Mouse (Mus musculus) liver, embryonic 13.5 days (tissue): Measurements from ENCODE around the gene Agap1. TPM values are rescaled to one million over a fixed set of nuclear protein-coding genes. Genes with fewer than 3 reads are reported as not detected.

Experiments used
- ATAC-seq: fragments of 200-750 bp; cut with Nextera tagmentation; 2 replicates; pipeline ENCODE4 v1.8.0; 2017; ENCODE audit warnings: low read depth, mild to moderate bottlenecking, moderate number of reproducible peaks, moderate library complexity
- DNase-seq: peaks from one replicate; pipeline ENCODE4 v3.0.0; 2022
- H3K27ac ChIP-seq: fragments of 300-500 bp; sonication (generic); 2 replicates; pipeline ENCODE4 v1.5.1; 2015; ENCODE audit warnings: moderate library complexity, mild to moderate bottlenecking, inconsistent platforms
- H3K27me3 ChIP-seq: fragments of 300-500 bp; sonication (generic); 2 replicates; pipeline ENCODE4 v1.6.1; 2015; ENCODE audit warnings: mild to moderate bottlenecking, inconsistent platforms
- H3K36me3 ChIP-seq: fragments of 300-500 bp; sonication (generic); 2 replicates; pipeline ENCODE4 v1.6.1; 2015; ENCODE audit warnings: mild to moderate bottlenecking, inconsistent platforms
- H3K4me1 ChIP-seq: fragments of 300-500 bp; sonication (generic); replicated peaks from 2 replicates; pipeline ENCODE4 v1.6.1; 2015; ENCODE audit warnings: inconsistent platforms
- H3K4me2 ChIP-seq: fragments of 300-500 bp; sonication (generic); 2 replicates; pipeline ENCODE4 v1.6.1; 2015; ENCODE audit warnings: inconsistent platforms, mild to moderate bottlenecking, moderate library complexity
- H3K4me3 ChIP-seq: fragments of 300-500 bp; sonication (generic); replicated peaks from 2 replicates; pipeline ENCODE4 v1.5.1; 2015; ENCODE audit warnings: mild to moderate bottlenecking, inconsistent platforms
- H3K9ac ChIP-seq: fragments of 300-500 bp; sonication (generic); 2 replicates; pipeline ENCODE4 v1.6.1; 2015; ENCODE audit warnings: mild to moderate bottlenecking, inconsistent platforms
- H3K9me3 ChIP-seq: fragments of 300-500 bp; sonication (generic); replicated peaks from 2 replicates; pipeline ENCODE4 v1.6.1; 2016; ENCODE audit warnings: inconsistent platforms
- WGBS: fragments of 180-500 bp; shearing (Covaris S2); methylation state at CpG from one replicate; pipeline ENCODE4 v1.1.7; 2015; ENCODE audit not compliant: insufficient replicate concordance; 5-methylcytosine and 5-hydroxymethylcytosine counted together
- polyA plus RNA-seq: library from polyadenylated mRNA; unstranded; fragments of >200 nt; fragmentation: Nextera tagmentation; extraction: Ambion mirVana; gene quantifications from 2 replicates; pipeline ENCODE4 v1.2.1, GENCODE M21; 2015

Gene Agap1
- polyA plus RNA-seq, 1 experiment from 2014 or later: 1.2 TPM

- Histone ChIP-seq H3K4me2 (no peak overlapping the region), H3K4me1 (peaks cover 6% of the 10 kb centered on the region), H3K27me3 (no peaks in the 10 kb centered on the region), H3K36me3 (no peaks in the 10 kb centered on the region), H3K9me3 (no peaks in the 10 kb centered on the region), H3K4me3 (no peak overlapping the region), H3K27ac (no peak overlapping the region), H3K9ac (no peak overlapping the region)
- no peak for DNase-seq
- no peak for ATAC-seq
- WGBS: 65% methylated on average over 9 of the region's 9 CpGs
These were observed 270.4 kb downstream of the Agap1 start for GRCm38 (mm10) chr1:89724957-89725356.

DNA sequence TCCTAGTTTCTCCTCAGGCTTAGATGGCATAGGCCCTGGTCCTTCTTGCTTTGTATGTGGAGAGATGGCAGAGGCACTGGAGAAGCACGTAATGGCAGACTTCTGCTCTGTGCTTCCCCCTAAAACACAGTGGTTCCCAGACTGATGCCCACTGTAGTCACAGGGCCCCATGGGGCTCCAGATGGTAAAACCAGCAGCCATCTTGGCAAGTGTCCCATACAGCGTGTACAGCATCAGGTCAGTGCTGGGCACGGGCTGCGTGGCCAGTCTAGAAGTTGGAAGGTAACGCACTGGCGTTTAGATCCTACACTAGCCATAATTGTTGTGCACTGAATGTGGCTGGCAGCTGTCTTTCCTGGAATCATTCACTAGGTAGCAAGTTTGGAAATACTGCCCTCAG, 273.9 kb downstream of the Agap1 start:
- Histone ChIP-seq H3K9ac (no peak overlapping the region), H3K4me2 (no peak overlapping the region), H3K27ac (no peak overlapping the region), H3K36me3 (no peaks in the 10 kb centered on the region), H3K4me1 (peaks cover 6% of the 10 kb centered on the region), H3K9me3 (no peaks in the 10 kb centered on the region), H3K4me3 (no peak overlapping the region), H3K27me3 (no peaks in the 10 kb centered on the region)
- ATAC-seq (no peak), DNase-seq (no peak)
- WGBS: 83% methylated on average over 6 of the region's 6 CpGs

DNA sequence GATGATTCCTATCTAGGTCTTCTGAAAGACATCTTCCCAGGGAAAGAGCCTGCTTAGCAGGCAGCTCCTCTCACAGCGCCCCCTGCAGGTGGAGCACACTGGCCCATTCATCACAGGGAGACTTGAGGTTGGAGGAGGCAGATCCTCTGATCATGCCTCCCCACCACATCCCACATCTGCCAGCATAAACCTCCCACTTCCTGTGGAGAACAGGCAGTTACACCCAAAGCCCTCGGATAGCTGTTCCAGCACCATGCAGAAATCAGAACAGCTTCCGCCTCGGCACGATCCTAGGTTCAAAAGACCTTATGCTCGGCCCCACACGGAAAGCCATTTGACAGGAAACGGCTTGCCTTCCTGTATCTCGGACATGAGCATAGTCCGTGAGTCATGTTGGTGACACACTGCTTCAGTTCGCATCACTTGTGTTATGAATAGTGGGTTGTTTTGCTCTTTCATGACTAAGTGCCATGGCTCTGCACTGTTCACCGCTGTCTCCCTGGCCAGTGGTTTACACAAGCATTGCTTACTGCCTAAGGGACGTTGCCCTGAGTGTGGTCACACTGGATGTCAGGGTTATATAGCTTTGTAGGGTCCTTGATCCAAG, 276.1 kb downstream of the Agap1 start:
- H3K36me3 ChIP-seq: no peaks in the 10 kb centered on the region
- ATAC-seq (no peak), DNase-seq (no peak)
- no peak overlapping the region for H3K9ac ChIP-seq
- no peak overlapping the region for H3K4me3 ChIP-seq
- 55% methylated on average over 13 of the region's 13 CpGs for WGBS
- H3K4me2 ChIP-seq: no peak overlapping the region
- H3K27ac ChIP-seq: no peak overlapping the region
- H3K9me3 ChIP-seq: no peaks in the 10 kb centered on the region
- H3K27me3 ChIP-seq: no peaks in the 10 kb centered on the region
- no peaks in the 10 kb centered on the region for H3K4me1 ChIP-seq

GRCm38 (mm10) chr1:89734368-89734767, 279.8 kb downstream of the Agap1 start:
- Histone ChIP-seq H3K4me2 (no peak overlapping the region), H3K36me3 (no peaks in the 10 kb centered on the region), H3K9me3 (no peaks in the 10 kb centered on the region), H3K4me3 (no peak overlapping the region), H3K27ac (no peak overlapping the region), H3K4me1 (no peaks in the 10 kb centered on the region), H3K9ac (no peak overlapping the region), H3K27me3 (no peaks in the 10 kb centered on the region)
- DNase-seq: no peak
- no peak for ATAC-seq
- WGBS: 76% methylated on average over 9 of the region's 9 CpGs

DNA sequence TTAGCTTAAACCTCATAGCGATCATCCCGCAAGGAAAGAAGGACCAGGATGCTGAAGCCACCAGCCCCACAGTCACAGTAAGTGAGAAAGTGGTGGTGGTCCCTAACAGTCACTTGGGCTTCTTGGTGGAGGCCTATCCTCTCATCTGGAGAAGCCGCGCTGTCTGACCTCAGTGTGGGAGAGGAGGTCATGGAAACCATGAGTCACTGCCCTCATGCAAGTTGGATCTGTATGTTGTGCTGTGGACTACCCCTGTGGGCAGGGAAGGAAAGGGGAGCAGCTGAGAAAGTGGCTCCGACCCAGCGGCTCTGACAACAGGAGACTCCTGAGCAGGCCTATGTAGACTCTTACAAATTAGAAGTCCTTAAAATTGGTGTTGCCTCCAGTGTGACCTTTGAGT, 280.5 kb downstream of the Agap1 start:
- Histone ChIP-seq H3K4me1 (no peaks in the 10 kb centered on the region), H3K27ac (no peak overlapping the region), H3K36me3 (no peaks in the 10 kb centered on the region), H3K9ac (no peak overlapping the region), H3K9me3 (no peaks in the 10 kb centered on the region), H3K4me2 (no peak overlapping the region), H3K27me3 (no peaks in the 10 kb centered on the region), H3K4me3 (no peak overlapping the region)
- WGBS: 81% methylated on average over 6 of the region's 6 CpGs
- DNase-seq: no peak
- ATAC-seq: no peak

GRCm38 (mm10) chr1:89736021-89736420, 281.4 kb downstream of the Agap1 start:
- no peak for ATAC-seq
- DNase-seq: no peak
- H3K4me1 ChIP-seq: no peaks in the 10 kb centered on the region
- H3K36me3 ChIP-seq: no peaks in the 10 kb centered on the region
- H3K4me3 ChIP-seq: no peak overlapping the region
- H3K27me3 ChIP-seq: no peaks in the 10 kb centered on the region
- 72% methylated on average over 6 of the region's 6 CpGs for WGBS
- no peak overlapping the region for H3K27ac ChIP-seq
- no peaks in the 10 kb centered on the region for H3K9me3 ChIP-seq
- H3K4me2 ChIP-seq: no peak overlapping the region
- H3K9ac ChIP-seq: no peak overlapping the region

DNA sequence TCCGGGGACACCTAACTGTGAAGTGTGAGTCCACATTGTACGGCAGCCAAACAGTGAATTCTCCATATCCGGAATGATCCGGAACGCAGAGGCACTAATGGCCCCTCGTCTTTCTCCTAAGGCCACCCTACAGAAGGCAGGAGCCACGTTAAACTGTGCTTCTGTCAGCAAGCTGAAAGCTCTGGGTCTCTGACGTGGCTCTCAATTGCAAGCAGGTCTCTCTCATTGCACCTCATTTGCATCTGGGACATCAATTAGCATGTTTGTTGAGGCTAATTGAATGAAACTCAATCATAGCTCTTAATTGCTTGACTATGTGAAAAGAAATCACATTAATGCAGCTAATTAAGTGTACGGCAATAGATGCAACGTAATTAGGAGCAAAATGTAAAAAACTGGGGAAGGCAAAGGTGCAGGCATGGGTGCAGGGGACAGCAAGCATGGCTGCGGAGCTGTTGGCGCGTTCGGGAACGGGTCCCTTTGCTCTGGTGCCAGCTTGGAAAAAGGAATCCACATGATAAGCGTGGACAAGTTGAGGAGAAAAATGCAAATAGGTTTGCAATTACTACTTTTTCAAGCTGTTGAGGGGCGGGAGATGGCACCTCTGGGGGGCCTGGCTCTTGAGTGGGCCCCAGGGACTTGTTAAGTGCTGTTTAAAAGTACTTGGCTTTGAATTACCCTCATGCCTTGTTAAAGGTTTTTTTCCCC, 284.6 kb downstream of the Agap1 start:
- Histone ChIP-seq H3K4me3 (no peak overlapping the region), H3K9ac (no peak overlapping the region), H3K27ac (no peak overlapping the region), H3K4me2 (no peak overlapping the region), H3K9me3 (no peaks in the 10 kb centered on the region), H3K4me1 (no peaks in the 10 kb centered on the region), H3K27me3 (no peaks in the 10 kb centered on the region), H3K36me3 (no peaks in the 10 kb centered on the region)
- DNase-seq (no peak), ATAC-seq (no peak)
- WGBS: 73% methylated on average over 17 of the region's 17 CpGs

DNA sequence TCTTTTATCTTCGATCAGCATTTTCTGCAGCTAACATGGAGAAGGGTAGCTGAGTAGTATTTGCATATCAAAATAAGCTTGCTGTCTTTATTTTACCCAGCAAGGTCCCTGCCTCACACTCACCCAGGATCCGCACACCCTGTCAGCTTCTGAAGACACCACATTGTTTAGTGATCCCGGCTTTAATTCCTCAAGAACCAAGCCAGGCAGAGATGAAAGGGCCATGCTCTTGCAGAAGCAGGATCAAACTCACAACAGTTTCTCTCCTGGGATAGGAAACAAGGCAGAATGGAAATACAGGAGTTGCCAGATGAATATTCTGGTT, 285.1 kb downstream of the Agap1 start:
- no peaks in the 10 kb centered on the region for H3K9me3 ChIP-seq
- no peak overlapping the region for H3K4me3 ChIP-seq
- H3K4me1 ChIP-seq: no peaks in the 10 kb centered on the region
- H3K36me3 ChIP-seq: no peaks in the 10 kb centered on the region
- 66% methylated on average over 3 of the region's 3 CpGs for WGBS
- H3K9ac ChIP-seq: no peak overlapping the region
- no peaks in the 10 kb centered on the region for H3K27me3 ChIP-seq
- no peak for DNase-seq
- no peak overlapping the region for H3K27ac ChIP-seq
- ATAC-seq: no peak
- H3K4me2 ChIP-seq: no peak overlapping the region

DNA sequence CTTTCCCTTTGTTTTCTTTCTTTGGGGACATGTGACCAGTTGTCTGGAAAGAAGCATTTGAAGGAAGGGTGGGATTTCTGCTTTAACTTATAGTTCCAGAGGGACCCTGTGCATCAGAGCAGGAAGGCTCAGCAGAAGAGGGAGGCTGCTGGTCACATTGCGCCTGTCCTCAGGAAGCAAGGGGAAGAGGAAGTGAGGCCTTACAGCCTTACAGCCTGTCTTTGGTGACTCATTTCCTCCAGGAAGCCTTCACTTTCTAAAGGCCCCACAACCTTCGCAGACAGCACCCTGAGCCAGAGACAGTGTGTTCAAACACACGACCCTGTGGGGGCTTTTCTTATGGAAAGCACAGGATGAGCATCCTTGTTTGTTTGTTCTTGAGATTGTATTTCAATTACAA, 287.8 kb downstream of the Agap1 start:
- WGBS: 29% methylated on average over 3 of the region's 3 CpGs
- no peak for DNase-seq
- Histone ChIP-seq H3K9me3 (no peaks in the 10 kb centered on the region), H3K4me1 (no peaks in the 10 kb centered on the region), H3K4me3 (no peak overlapping the region), H3K4me2 (no peak overlapping the region), H3K36me3 (no peaks in the 10 kb centered on the region), H3K27me3 (no peaks in the 10 kb centered on the region), H3K27ac (no peak overlapping the region), H3K9ac (no peak overlapping the region)
- ATAC-seq: no peak

- DNase-seq (no peak), ATAC-seq (no peak)
- no peaks in the 10 kb centered on the region for H3K9me3 ChIP-seq
- WGBS: 74% methylated on average over 3 of the region's 3 CpGs
- H3K36me3 ChIP-seq: no peaks in the 10 kb centered on the region
- H3K27me3 ChIP-seq: no peaks in the 10 kb centered on the region
- no peak overlapping the region for H3K27ac ChIP-seq
- no peak overlapping the region for H3K9ac ChIP-seq
- H3K4me3 ChIP-seq: no peak overlapping the region
- no peaks in the 10 kb centered on the region for H3K4me1 ChIP-seq
- no peak overlapping the region for H3K4me2 ChIP-seq
These were observed 291.6 kb downstream of the Agap1 start for GRCm38 (mm10) chr1:89746171-89746570.

- ATAC-seq: no peak
- no peaks in the 10 kb centered on the region for H3K4me1 ChIP-seq
- DNase-seq: no peak
- H3K9ac ChIP-seq: no peak overlapping the region
- H3K9me3 ChIP-seq: no peaks in the 10 kb centered on the region
- no peaks in the 10 kb centered on the region for H3K27me3 ChIP-seq
- H3K36me3 ChIP-seq: no peaks in the 10 kb centered on the region
- H3K4me3 ChIP-seq: no peak overlapping the region
- no peak overlapping the region for H3K27ac ChIP-seq
- no peak overlapping the region for H3K4me2 ChIP-seq
These were observed 295.1 kb downstream of the Agap1 start for GRCm38 (mm10) chr1:89749666-89750065.

DNA sequence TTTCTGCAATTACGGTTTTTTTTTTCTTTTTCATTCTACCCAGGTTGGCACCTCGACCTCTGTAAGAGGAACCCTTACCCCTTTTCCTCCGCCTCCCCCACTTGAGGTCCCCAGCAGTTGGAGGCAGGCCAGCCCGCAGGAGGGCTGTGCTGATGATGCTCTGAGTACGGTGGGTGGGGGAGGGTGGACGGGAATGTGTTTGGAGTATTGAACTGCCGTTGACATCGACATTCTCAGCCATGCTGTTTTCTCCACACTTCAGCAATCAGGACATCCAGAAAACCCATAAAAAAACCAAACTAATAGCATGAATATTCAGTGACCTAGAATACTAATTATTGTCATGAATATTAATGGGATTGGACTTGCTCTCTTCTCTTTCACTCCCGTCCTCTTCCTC, 295.9 kb downstream of the Agap1 start:
- Histone ChIP-seq H3K27me3 (no peaks in the 10 kb centered on the region), H3K9me3 (no peaks in the 10 kb centered on the region), H3K9ac (no peak overlapping the region), H3K27ac (no peak overlapping the region), H3K4me3 (no peak overlapping the region), H3K4me1 (no peaks in the 10 kb centered on the region), H3K36me3 (no peaks in the 10 kb centered on the region), H3K4me2 (no peak overlapping the region)
- no peak for ATAC-seq
- DNase-seq: no peak
- 49% methylated on average over 9 of the region's 9 CpGs for WGBS
